Mouse (Mus musculus): ENCODE results near the gene Trim8. TPM values are rescaled to one million over a fixed set of nuclear protein-coding genes. Genes with fewer than 3 reads are reported as not detected.

The Trim8 gene
- polyA plus RNA-seq, 1 experiment from 2014 or later: 9.2 TPM

DNA sequence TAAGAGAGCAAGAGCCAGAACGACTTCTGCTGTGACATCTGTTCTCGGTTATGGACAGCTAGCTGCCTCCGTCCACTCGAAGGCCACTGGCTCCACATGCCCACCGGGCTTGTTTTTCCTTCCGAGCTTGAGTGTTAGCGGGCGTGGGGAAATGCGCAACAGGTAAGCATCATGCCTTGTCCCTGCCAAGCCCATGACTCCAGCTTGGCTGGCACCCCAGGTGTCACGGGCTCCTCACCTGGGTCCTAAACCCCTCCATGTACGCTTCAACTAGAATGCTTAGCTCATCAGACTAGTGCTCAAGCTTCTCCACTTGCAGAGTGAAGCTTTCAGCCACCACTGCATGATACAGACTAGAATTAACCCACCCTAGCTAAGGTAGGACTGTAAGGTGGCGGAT is 57.1 kb downstream of the Trim8 start:
- Histone ChIP-seq H3K27me3 (no peaks in the 10 kb centered on the region), H3K27ac (no peak overlapping the region), H3K4me3 (replicated peaks) (no peak overlapping the region), H3K4me1 (replicated peaks) (peaks cover 30% of the 10 kb centered on the region), H3K9me3 (replicated peaks) (no peaks in the 10 kb centered on the region), H3K36me3 (no peaks in the 10 kb centered on the region), H3K4me2 (no peak overlapping the region), H3K9ac (no peak overlapping the region)
- DNase-seq (no peak), ATAC-seq (ENCODE audit: low read depth) (no peak)
- 74% methylated on average over 12 of the region's 12 CpGs for WGBS (ENCODE audit: insufficient replicate concordance)

DNA sequence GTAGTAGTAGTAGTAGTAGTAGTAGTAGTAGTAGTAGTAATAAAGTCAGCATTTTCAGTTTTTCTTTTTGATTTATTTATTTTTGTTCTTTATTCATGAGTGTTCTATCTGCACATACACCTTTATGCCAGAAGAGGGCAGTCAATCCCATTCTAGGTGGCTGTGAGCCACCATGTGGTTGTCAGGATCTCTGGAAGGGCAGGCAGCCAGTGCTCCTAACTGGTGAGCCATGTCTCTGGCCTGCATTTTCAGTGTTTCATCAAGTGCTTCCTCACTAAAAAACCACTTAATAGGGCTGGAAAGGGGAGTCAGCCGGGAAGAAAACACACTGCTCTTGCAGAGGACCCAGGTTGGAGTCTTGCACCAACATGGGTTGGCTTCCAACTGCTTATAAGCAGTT is 60.6 kb downstream of the Trim8 start:
- ATAC-seq (ENCODE audit: low read depth) (0 out of 2 replicates have a peak, but pooled peaks have one; percentile 47), DNase-seq (peak; percentile 31)
- WGBS (ENCODE audit: insufficient replicate concordance): 28% methylated on average over 1 of the region's 1 CpGs
- no peaks in the 10 kb centered on the region for H3K9me3 ChIP-seq (replicated peaks)
- peaks cover 18% of the 10 kb centered on the region for H3K4me1 ChIP-seq (replicated peaks)
- no peak overlapping the region for H3K27ac ChIP-seq
- H3K9ac ChIP-seq: no peak overlapping the region
- no peak overlapping the region for H3K4me3 ChIP-seq (replicated peaks)
- no peak overlapping the region for H3K4me2 ChIP-seq
- no peaks in the 10 kb centered on the region for H3K36me3 ChIP-seq
- no peaks in the 10 kb centered on the region for H3K27me3 ChIP-seq

DNA sequence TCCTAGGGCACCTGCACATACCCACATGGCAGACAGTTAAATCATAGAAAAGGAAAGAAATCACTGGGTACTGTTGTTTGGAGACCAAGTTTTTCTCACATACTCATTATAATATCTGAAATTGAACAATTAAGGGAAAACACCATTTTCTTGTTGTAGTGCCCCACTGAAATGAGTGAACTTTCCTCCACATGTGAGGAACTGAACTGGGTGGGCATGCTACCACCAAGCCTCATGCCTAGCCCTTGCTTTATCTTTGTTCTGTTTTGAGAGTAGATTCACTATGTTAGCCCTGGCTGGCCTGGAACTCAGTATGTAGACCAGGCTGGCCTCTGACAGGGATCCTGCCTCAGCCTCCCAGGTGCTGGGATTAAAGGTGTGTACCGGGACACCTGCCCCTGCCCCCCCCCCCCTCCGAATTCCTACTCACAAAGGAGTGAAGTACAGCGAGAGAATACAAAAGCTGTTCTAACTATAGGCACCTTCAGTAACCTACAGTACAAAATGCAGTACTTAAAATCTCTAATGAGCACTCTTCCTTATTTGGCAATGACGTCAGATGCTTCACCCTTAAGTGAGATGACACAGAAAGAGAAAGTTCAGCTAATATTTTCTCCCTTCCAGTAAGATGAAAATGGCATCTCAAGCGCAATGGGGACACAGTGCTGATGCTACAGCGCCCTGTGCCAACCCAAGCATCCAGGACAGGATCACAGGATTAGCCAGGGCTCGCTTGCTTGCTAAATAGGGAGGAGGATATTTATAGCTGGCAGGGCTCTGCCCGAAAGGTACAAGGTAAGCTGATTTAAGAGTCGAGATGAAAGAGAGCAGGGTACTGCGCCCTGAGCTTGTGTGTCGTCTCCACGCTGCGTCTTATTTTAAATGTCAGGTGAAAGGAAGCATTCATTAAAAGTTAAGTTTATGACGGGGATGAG is 61.3 kb downstream of the Trim8 start:
- H3K4me1 ChIP-seq (replicated peaks): peaks cover 20% of the 10 kb centered on the region

DNA sequence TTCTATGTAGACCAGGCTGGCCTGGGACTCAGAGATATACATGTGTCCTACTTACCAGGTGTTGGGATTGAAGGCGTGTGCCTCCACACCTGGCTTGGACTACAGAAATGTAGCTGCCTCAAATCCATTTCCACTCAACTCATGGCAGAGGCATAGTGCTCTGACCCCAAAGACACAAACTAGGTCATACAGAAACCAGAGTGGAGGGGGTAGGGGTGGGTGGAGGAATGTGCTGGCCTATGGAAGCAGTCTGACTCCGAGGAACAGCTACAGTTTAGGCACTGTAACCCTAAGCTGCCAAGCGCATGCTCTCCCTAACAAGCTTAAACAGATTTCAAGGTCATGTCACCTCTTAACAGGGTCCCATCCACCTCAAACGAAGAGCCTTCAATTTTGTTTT is 62.1 kb downstream of the Trim8 start:
- H3K27ac ChIP-seq: no peak overlapping the region
- H3K4me1 ChIP-seq (replicated peaks): peaks cover 20% of the 10 kb centered on the region
- WGBS (ENCODE audit: insufficient replicate concordance): 71% methylated on average over 4 of the region's 4 CpGs

More for the DNA sequence above, 61.3 kb downstream of the Trim8 start:
- WGBS (ENCODE audit: insufficient replicate concordance): 77% methylated on average over 14 of the region's 14 CpGs
- Histone ChIP-seq H3K27ac (no peak overlapping the region), H3K27me3 (no peaks in the 10 kb centered on the region), H3K4me2 (no peak overlapping the region), H3K9me3 (replicated peaks) (no peaks in the 10 kb centered on the region), H3K36me3 (no peaks in the 10 kb centered on the region), H3K4me3 (replicated peaks) (no peak overlapping the region), H3K9ac (no peak overlapping the region)
- no peak for DNase-seq
- ATAC-seq (ENCODE audit: low read depth): no peak

DNA sequence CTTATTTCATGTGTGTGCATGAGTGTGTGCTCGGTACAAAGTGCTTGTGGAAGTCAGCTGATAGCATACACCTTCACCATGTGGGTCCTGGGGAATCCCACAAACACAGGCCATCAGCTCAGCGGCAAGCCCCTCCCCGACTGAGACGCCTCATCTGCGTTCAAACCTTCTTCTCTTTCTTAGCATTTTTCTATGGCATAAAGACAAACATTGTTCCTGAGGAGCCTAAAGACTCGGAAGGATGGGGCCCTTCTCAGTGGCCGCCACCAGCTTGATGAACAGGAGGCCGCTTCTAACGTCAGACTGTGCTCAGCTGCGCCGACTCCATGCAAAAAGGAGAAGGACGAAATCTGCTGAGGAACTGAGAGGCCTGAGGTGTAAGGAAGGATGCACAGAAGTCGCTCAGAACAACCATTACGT is 62.6 kb downstream of the Trim8 start:
- Histone ChIP-seq H3K4me2 (no peak overlapping the region), H3K27ac (no peak overlapping the region), H3K27me3 (no peaks in the 10 kb centered on the region), H3K4me3 (replicated peaks) (no peak overlapping the region), H3K4me1 (replicated peaks) (peaks cover 15% of the 10 kb centered on the region), H3K36me3 (no peaks in the 10 kb centered on the region), H3K9me3 (replicated peaks) (no peaks in the 10 kb centered on the region), H3K9ac (no peak overlapping the region)
- WGBS (ENCODE audit: insufficient replicate concordance): 71% methylated on average over 14 of the region's 14 CpGs
- ATAC-seq (ENCODE audit: low read depth) (no peak), DNase-seq (no peak)

More for the DNA sequence above, 62.1 kb downstream of the Trim8 start:
- H3K36me3 ChIP-seq: no peaks in the 10 kb centered on the region
- ATAC-seq (ENCODE audit: low read depth): no peak
- no peak overlapping the region for H3K4me2 ChIP-seq
- no peaks in the 10 kb centered on the region for H3K27me3 ChIP-seq
- no peaks in the 10 kb centered on the region for H3K9me3 ChIP-seq (replicated peaks)
- no peak overlapping the region for H3K4me3 ChIP-seq (replicated peaks)
- DNase-seq: no peak
- no peak overlapping the region for H3K9ac ChIP-seq

Other genes starting within 250 kb of the Trim8 start
- gene Nfkb2, start 197.4 kb upstream of the Trim8 start, polyA plus RNA-seq (2015; fragmentation: Nextera tagmentation; extraction: Ambion mirVana): 3.9 and 4.3 TPM in 2 replicates
- 5.8 and 7.1 TPM in 2 replicates for gene Psd, start 174.5 kb upstream of the Trim8 start, polyA plus RNA-seq (2015; fragmentation: Nextera tagmentation; extraction: Ambion mirVana)
- 11.2 and 12.1 TPM in 2 replicates for gene Fbxl15, start 173.5 kb upstream of the Trim8 start, polyA plus RNA-seq (2015; fragmentation: Nextera tagmentation; extraction: Ambion mirVana)
- gene Cuedc2, start 163.0 kb upstream of the Trim8 start, polyA plus RNA-seq (2015; fragmentation: Nextera tagmentation; extraction: Ambion mirVana): 85.6 and 86.7 TPM in 2 replicates
- gene Mfsd13a, start 160.6 kb upstream of the Trim8 start, polyA plus RNA-seq (2015; fragmentation: Nextera tagmentation; extraction: Ambion mirVana): 10.6 and 12.3 TPM in 2 replicates
- gene 2310034G01Rik, start 151.4 kb upstream of the Trim8 start, polyA plus RNA-seq (2015; fragmentation: Nextera tagmentation; extraction: Ambion mirVana): 0.44 and 0.59 TPM in 2 replicates
- 56.1 and 61.2 TPM in 2 replicates for gene Actr1a, start 106.0 kb upstream of the Trim8 start, polyA plus RNA-seq (2015; fragmentation: Nextera tagmentation; extraction: Ambion mirVana)
- 6.3 and 8.2 TPM in 2 replicates for gene Sufu, start 104.8 kb upstream of the Trim8 start, polyA plus RNA-seq (2015; fragmentation: Nextera tagmentation; extraction: Ambion mirVana)
- gene Arl3, start 71.5 kb downstream of the Trim8 start, polyA plus RNA-seq (2015; fragmentation: Nextera tagmentation; extraction: Ambion mirVana): 29.8 and 32.1 TPM in 2 replicates
- 18.3 and 19.8 TPM in 2 replicates for gene Sfxn2, start 71.7 kb downstream of the Trim8 start, polyA plus RNA-seq (2015; fragmentation: Nextera tagmentation; extraction: Ambion mirVana)
- gene Wbp1l, start 97.4 kb downstream of the Trim8 start, polyA plus RNA-seq (2015; fragmentation: Nextera tagmentation; extraction: Ambion mirVana): 14.9 and 17.3 TPM in 2 replicates
- 0.07 TPM in 1 of 2 replicates, not detected in the other for gene Cyp17a1, start 171.5 kb downstream of the Trim8 start, polyA plus RNA-seq (2015; fragmentation: Nextera tagmentation; extraction: Ambion mirVana)
- 6.6 and 7.1 TPM in 2 replicates for gene Borcs7, start 188.2 kb downstream of the Trim8 start, polyA plus RNA-seq (2015; fragmentation: Nextera tagmentation; extraction: Ambion mirVana)
- gene As3mt, start 205.8 kb downstream of the Trim8 start, polyA plus RNA-seq (2015; fragmentation: Nextera tagmentation; extraction: Ambion mirVana): 17.7 and 20.4 TPM in 2 replicates

Data from liver, embryonic 13.5 days (tissue).